Mouse (Mus musculus): ENCODE measurements around the gene Pgr. TPM values are rescaled to one million over a fixed set of nuclear protein-coding genes. Genes with fewer than 3 reads are reported as not detected.

The Pgr gene
- polyA plus RNA-seq, 1 experiment: not detected

- Histone ChIP-seq H3K79me2 (ENCODE audit: control insufficient read depth, insufficient read depth) (no peaks in the 10 kb centered on the region), H3K36me3 (ENCODE audit: control insufficient read depth, insufficient read depth) (peaks cover 55% of the 10 kb centered on the region), H3K4me3 (no peak overlapping the region), H3ac (ENCODE audit: control insufficient read depth, insufficient read length) (no peak overlapping the region), H3K4me2 (ENCODE audit: low read depth) (no peak overlapping the region), H3K27me3 (ENCODE audit: control insufficient read depth, insufficient read depth, insufficient read length) (no peaks in the 10 kb centered on the region)
- no peak for TF ChIP-seq POLR2AphosphoS2 (IDR thresholded peaks at IDR 0.05; ENCODE audit: insufficient read length, low read depth)
- TF ChIP-seq CEBPB (IDR thresholded peaks at IDR 0.05; ENCODE audit: insufficient read depth, poor library complexity, severe bottlenecking): peak; percentile 55
These were observed 115.5 kb downstream of the Pgr start for GRCm38 (mm10) chr9:9015108-9015507.

Other genes with a start within 250 kb of the Pgr start
- gene Gm16485, start 72.0 kb downstream of the Pgr start, polyA plus RNA-seq (2012; fragmentation: generic; extraction: Trizol): not detected